Mouse (Mus musculus) G1E (cell line): ENCODE results near the gene Ms4a6d.

ENCODE experiments used
- CTCF ChIP-seq: IDR thresholded peaks from 2 replicates; pipeline ENCODE4 v1.5.1; 2012; ENCODE audit warnings: low read depth, low read length, inconsistent platforms, mixed read lengths
- GATA1 ChIP-seq: IDR thresholded peaks from 2 replicates; pipeline ENCODE4 v1.6.1; 2012; ENCODE audit warnings: borderline replicate concordance, low read length, inconsistent platforms, mixed read lengths
- GATA2 ChIP-seq: IDR thresholded peaks from 2 replicates; pipeline ENCODE4 v1.6.1; 2012; ENCODE audit warnings: low read depth, low read length, inconsistent platforms, borderline replicate concordance

- TF ChIP-seq GATA1 = no peak
- TF ChIP-seq CTCF = no peak
- TF ChIP-seq GATA2 = no peak
Measured at GRCm38 (mm10) chr19:11646166-11646565, 41.5 kb upstream of the Ms4a6d start.
